Mouse (Mus musculus): ENCODE data around the gene Cbfb. TPM values are rescaled to one million over a fixed set of nuclear protein-coding genes. Genes with fewer than 3 reads are reported as not detected.
A peak's percentile ranks its signal among the peaks of the same experiment; 100 is the strongest.

Cbfb gene
- polyA plus RNA-seq, 1 experiment from 2014 or later = 73.2 TPM

GRCm38 (mm10) chr8:105205748-105206147 lies 35.3 kb downstream of the Cbfb start:
- H3K4me1 ChIP-seq = no peaks in the 10 kb centered on the region
- 90% methylated on average over 1 of the region's 1 CpGs for WGBS

GRCm38 (mm10) chr8:105206766-105207275 lies 36.3 kb downstream of the Cbfb start:
- no peaks in the 10 kb centered on the region for H3K27me3 ChIP-seq (replicated peaks; ENCODE audit: low read depth, poor library complexity, severe bottlenecking)
- DNase-seq (ENCODE audit: low spot score) = no peak
- no peak overlapping the region for H3K4me3 ChIP-seq
- no peaks in the 10 kb centered on the region for H3K9me3 ChIP-seq
- H3K36me3 ChIP-seq (replicated peaks) = peaks cover 95% of the 10 kb centered on the region
- H3K27ac ChIP-seq (replicated peaks) = no peak overlapping the region
- 88% methylated on average over 7 of the region's 7 CpGs for WGBS
- no peaks in the 10 kb centered on the region for H3K4me1 ChIP-seq

More at GRCm38 (mm10) chr8:105205748-105206147, 35.3 kb downstream of the Cbfb start:
- Histone ChIP-seq H3K36me3 (replicated peaks) (peaks cover 95% of the 10 kb centered on the region), H3K9me3 (no peaks in the 10 kb centered on the region), H3K27me3 (replicated peaks; ENCODE audit: low read depth, poor library complexity, severe bottlenecking) (no peaks in the 10 kb centered on the region), H3K27ac (replicated peaks) (no peak overlapping the region), H3K4me3 (no peak overlapping the region)
- DNase-seq (ENCODE audit: low spot score) = no peak

DNA sequence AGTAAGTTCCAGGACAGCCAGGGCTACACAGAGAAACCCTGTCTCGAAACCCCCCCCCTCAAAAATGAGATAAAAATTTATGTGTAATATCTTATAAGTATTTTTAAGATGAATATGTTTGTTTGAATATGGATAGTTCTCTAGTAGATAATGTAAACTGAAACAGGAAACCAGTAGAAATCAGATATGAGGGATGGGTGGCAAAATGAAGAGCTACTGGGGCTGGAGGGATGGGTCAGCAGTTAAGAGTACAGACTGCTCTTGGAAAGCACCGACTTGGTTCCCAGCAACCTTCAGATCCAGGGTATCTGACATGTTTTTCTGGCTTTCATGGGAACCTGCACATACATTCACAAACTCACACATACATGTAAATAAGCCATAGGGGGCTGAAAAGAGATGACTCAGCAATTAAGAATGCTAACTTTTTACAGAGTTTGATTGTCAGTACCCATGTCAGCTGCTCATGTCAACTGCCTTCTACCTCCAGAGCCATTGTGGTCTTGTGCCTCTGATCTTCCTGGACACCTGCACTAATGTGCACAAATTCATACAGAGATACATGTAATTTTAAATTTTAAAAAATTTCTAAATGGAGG lies 37.3 kb downstream of the Cbfb start:
- H3K27ac ChIP-seq (replicated peaks) = no peak overlapping the region
- no peak overlapping the region for H3K4me3 ChIP-seq
- no peak for DNase-seq (ENCODE audit: low spot score)
- no peaks in the 10 kb centered on the region for H3K9me3 ChIP-seq
- H3K36me3 ChIP-seq (replicated peaks) = peaks cover 88% of the 10 kb centered on the region
- 88% methylated on average over 2 of the region's 2 CpGs for WGBS
- H3K27me3 ChIP-seq (replicated peaks; ENCODE audit: low read depth, poor library complexity, severe bottlenecking) = no peaks in the 10 kb centered on the region
- no peaks in the 10 kb centered on the region for H3K4me1 ChIP-seq

DNA sequence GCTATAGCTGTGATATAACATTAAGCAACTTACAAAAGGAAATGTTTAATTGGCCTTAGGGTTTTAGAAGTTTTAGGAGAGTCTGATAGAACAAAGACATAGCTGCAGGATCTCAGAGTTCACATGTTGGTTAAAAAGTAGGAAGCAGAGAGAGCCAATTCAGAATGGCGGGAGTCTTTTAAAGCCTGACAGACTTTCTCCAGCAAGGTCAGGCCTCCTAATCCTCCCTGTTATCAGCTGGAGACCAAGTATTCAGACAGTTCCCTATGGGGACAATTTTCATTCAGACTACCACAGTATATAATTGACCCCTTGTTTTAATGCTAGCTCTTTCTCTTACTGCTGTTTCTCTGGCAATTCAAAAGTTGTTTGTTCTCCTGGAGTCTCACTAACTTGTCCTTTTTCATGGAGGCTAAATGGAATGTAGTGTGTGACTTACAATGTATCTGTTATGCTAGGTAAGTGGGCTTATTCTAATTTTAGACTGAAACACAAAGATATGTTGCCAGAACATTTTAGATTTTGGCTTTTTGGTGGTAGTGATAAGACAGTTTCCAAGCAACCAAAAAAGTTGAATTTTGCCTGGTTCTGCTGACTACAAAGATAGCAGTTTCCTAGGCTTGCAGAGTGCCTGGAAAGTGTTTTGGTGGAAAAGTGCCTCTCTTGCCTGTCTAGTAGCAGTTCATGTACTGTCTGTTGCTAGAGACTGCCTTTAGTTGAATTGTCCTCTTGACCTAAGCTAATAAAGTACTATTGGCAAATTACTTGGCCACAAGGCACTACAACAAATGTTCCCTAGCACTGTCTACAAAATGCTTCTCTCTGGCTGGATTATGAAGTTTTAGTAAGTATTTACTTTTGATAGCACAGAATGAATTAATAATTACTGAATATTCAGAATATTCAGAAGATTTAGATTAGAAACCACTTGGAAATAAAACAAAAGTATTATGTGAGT lies 39.0 kb downstream of the Cbfb start:
- Histone ChIP-seq H3K9me3 (no peaks in the 10 kb centered on the region), H3K4me1 (no peaks in the 10 kb centered on the region), H3K27me3 (replicated peaks; ENCODE audit: low read depth, poor library complexity, severe bottlenecking) (no peaks in the 10 kb centered on the region), H3K4me3 (no peak overlapping the region), H3K27ac (replicated peaks) (no peak overlapping the region), H3K36me3 (replicated peaks) (peaks cover 81% of the 10 kb centered on the region)
- DNase-seq (ENCODE audit: low spot score) = no peak
- 53% methylated on average over 1 of the region's 1 CpGs for WGBS

DNA sequence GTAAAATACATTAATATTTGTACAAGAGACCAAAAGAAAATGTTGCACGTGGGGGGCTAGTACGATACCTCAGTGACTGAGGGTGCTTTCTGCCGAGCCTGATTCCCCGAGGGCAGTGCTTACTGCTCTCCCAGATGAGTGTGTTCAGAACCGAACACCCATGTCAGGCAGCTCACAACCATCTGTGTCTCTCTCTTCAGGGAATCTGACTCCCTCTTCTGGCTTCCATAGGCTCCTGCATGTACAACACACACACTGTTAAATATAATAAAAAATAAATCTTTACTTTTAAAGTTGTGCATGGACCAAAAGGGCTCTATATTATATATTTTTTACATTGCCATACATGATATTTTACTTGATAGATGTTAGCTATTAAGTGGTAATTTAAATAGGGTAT lies 43.6 kb downstream of the Cbfb start:
- Histone ChIP-seq H3K27ac (replicated peaks) (no peak overlapping the region), H3K4me1 (no peaks in the 10 kb centered on the region), H3K4me3 (no peak overlapping the region), H3K36me3 (replicated peaks) (peaks cover 74% of the 10 kb centered on the region), H3K27me3 (replicated peaks; ENCODE audit: low read depth, poor library complexity, severe bottlenecking) (no peaks in the 10 kb centered on the region), H3K9me3 (no peaks in the 10 kb centered on the region)
- 92% methylated on average over 5 of the region's 5 CpGs for WGBS
- DNase-seq (ENCODE audit: low spot score) = no peak

GRCm38 (mm10) chr8:105217926-105218522 lies 47.5 kb downstream of the Cbfb start:
- Histone ChIP-seq H3K27ac (replicated peaks) (no peak overlapping the region), H3K4me1 (no peaks in the 10 kb centered on the region), H3K9me3 (no peaks in the 10 kb centered on the region), H3K4me3 (no peak overlapping the region), H3K27me3 (replicated peaks; ENCODE audit: low read depth, poor library complexity, severe bottlenecking) (no peaks in the 10 kb centered on the region), H3K36me3 (replicated peaks) (peaks cover 45% of the 10 kb centered on the region)
- no peak for DNase-seq (ENCODE audit: low spot score)
- 83% methylated on average over 5 of the region's 5 CpGs for WGBS

GRCm38 (mm10) chr8:105223850-105224249 lies 53.4 kb downstream of the Cbfb start:
- DNase-seq (ENCODE audit: low spot score) = no peak
- Histone ChIP-seq H3K36me3 (replicated peaks) (no peaks in the 10 kb centered on the region), H3K4me1 (peaks cover 22% of the 10 kb centered on the region), H3K27ac (replicated peaks) (no peak overlapping the region), H3K9me3 (no peaks in the 10 kb centered on the region), H3K27me3 (replicated peaks; ENCODE audit: low read depth, poor library complexity, severe bottlenecking) (no peaks in the 10 kb centered on the region), H3K4me3 (peak overlapping the region; percentile 94)
- 80% methylated on average over 7 of the region's 7 CpGs for WGBS

GRCm38 (mm10) chr8:105224413-105225271 lies 54.2 kb downstream of the Cbfb start, which contains the start of gene D230025D16Rik:
Gene D230025D16Rik, plus strand, starts transcription at chr8:105225145.
- peak within 1 kb of the TSS; percentile 88 for H3K27ac ChIP-seq (replicated peaks)
- no peaks in the 10 kb centered on the region for H3K27me3 ChIP-seq (replicated peaks; ENCODE audit: low read depth, poor library complexity, severe bottlenecking)
- no peaks in the 10 kb centered on the region for H3K9me3 ChIP-seq
- H3K4me1 ChIP-seq = peaks cover 22% of the 10 kb centered on the region
- H3K4me3 ChIP-seq = peak within 1 kb of the TSS; percentile 94
- no peaks in the 10 kb centered on the region for H3K36me3 ChIP-seq (replicated peaks)
- WGBS = 4% methylated on average over 34 of the region's 34 CpGs
- peak; percentile 98 for DNase-seq (ENCODE audit: low spot score)

DNA sequence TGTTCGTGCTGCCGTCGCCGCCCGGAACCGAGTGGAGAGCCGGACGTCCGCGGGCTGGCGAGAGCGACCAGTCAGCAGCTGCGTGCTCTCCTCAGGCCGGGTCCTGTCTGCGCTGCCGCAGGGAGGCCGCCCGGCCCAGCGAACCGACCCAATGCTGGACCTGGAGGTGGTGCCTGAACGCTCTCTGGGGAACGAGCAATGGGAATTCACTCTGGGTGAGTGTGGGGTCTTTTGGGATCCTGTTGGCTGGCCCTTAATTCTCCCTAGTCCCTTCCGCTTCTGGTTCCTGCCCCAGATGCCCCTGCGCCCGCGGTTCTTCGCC lies 54.8 kb downstream of the Cbfb start:
- Histone ChIP-seq H3K27me3 (replicated peaks; ENCODE audit: low read depth, poor library complexity, severe bottlenecking) (no peaks in the 10 kb centered on the region), H3K4me1 (peaks cover 22% of the 10 kb centered on the region), H3K4me3 (peak overlapping the region; percentile 94), H3K36me3 (replicated peaks) (no peaks in the 10 kb centered on the region), H3K9me3 (no peaks in the 10 kb centered on the region), H3K27ac (replicated peaks) (peak overlapping the region; percentile 88)
- DNase-seq (ENCODE audit: low spot score) = no peak
- WGBS = 0% methylated on average over 27 of the region's 27 CpGs

DNA sequence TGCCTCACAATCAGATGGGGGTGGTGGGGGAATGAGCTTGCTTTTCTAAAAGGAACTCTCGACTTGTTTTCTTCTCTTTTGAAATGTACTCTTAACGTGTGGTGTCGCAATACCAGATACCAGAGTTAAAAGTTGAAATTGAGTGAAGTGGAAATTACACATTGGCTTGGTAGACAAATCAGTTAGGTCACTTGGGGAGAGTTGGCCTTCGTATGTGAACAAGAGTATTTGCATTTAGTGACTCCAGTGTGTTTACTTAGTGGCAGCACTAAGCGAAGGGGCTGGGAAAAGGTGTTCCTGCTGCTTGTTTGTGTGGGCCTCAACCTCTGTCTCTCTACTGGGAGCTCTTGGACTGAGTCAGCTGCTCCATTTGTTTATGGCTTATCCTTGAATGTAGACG lies 55.4 kb downstream of the Cbfb start:
- peaks cover 22% of the 10 kb centered on the region for H3K4me1 ChIP-seq
- H3K9me3 ChIP-seq = no peaks in the 10 kb centered on the region
- WGBS = 35% methylated on average over 6 of the region's 6 CpGs
- H3K36me3 ChIP-seq (replicated peaks) = 0 out of 2 replicates have a peak, but pooled peaks cover under 1% of the 10 kb centered on the region
- no peak overlapping the region for H3K27ac ChIP-seq (replicated peaks)
- H3K4me3 ChIP-seq = peak overlapping the region; percentile 94
- no peak for DNase-seq (ENCODE audit: low spot score)
- H3K27me3 ChIP-seq (replicated peaks; ENCODE audit: low read depth, poor library complexity, severe bottlenecking) = no peaks in the 10 kb centered on the region

- Histone ChIP-seq H3K27ac (replicated peaks) (no peak overlapping the region), H3K4me3 (no peak overlapping the region), H3K4me1 (no peaks in the 10 kb centered on the region), H3K27me3 (replicated peaks; ENCODE audit: low read depth, poor library complexity, severe bottlenecking) (no peaks in the 10 kb centered on the region), H3K9me3 (no peaks in the 10 kb centered on the region), H3K36me3 (replicated peaks) (peaks cover 43% of the 10 kb centered on the region)
- no peak for DNase-seq (ENCODE audit: low spot score)
- 87% methylated on average over 12 of the region's 12 CpGs for WGBS
Observed at GRCm38 (mm10) chr8:105231503-105232320, 61.2 kb downstream of the Cbfb start.

All from embryonic facial prominence, embryonic 10.5 days (tissue).